Mouse (Mus musculus) brown adipose tissue, adult 24 weeks (tissue): ENCODE data around the gene Mical2. TPM values are rescaled to one million over a fixed set of nuclear protein-coding genes. Genes with fewer than 3 reads are reported as not detected.

Experiments
- H3K27ac ChIP-seq: fragments of 200-500 bp; replicated peaks from 2 replicates; pipeline ENCODE4 v1.5.1; 2012; ENCODE audit warnings: low read depth, mild to moderate bottlenecking, low read length
- H3K4me1 ChIP-seq: fragments of 200-500 bp; 2 replicates; pipeline ENCODE4 v1.6.1; 2012; ENCODE audit warnings: low read length, mixed read lengths; ENCODE audit not compliant: control insufficient read depth, insufficient read depth, insufficient read length
- H3K4me3 ChIP-seq: fragments of 200-500 bp; 2 replicates; pipeline ENCODE4 v1.5.1; 2012; ENCODE audit warnings: low read depth, mild to moderate bottlenecking, low read length, moderate library complexity; ENCODE audit not compliant: insufficient read depth
- polyA plus RNA-seq: library from polyadenylated mRNA; stranded (reverse); fragments of >200 nt; gene quantifications from 2 replicates; pipeline ENCODE4 v1.2.4, GENCODE M21; 2012; ENCODE audit not compliant: missing spikeins, insufficient read depth, insufficient read length

The Mical2 gene
- polyA plus RNA-seq, 1 experiment, result 18.7 TPM

DNA sequence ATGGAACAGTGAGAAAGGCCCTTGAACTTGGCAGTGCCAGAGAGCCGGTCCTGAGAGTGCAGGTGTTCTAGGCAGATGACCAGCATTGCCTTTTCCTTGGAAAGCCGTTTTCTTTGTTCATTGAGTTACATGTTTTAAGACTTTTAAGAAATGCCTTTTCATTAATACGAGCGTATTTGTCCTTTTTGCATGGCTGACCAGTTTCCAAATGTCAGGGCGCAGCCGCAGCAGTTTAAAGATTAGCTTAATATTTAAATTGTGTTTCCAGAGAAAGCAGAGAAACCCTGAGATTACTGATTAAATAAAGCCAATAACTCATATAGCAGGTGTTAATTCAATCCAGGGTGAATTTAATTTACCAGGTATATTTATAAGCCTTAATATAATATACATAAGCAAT is 187.6 kb downstream of the Mical2 start:
- Histone ChIP-seq H3K4me1 (no peaks in the 10 kb centered on the region), H3K4me3 (no peak overlapping the region), H3K27ac (no peak overlapping the region)

DNA sequence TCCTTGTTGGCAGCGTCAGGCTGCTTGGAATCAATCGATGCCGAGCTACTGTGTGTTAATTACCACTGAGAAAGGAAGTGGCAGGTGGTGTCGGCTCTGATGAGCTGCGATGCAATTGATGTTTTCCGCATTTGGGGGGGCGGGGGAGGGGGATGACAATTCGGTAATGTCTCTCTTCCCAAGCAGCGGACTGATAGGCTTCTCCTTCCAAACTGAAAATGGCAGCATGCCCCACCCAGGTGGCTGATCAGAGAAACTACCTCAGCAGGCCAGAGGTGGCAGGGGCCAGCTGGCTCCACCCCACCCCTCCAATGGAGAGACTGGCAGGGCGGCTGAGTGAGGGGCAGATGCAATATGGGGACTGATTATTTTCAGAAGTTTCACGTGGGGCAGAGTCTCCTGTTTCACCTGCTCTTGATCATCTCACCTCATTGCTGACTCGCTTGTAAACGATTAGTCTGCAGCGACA is 190.4 kb downstream of the Mical2 start:
- Histone ChIP-seq H3K4me3 (no peak overlapping the region), H3K4me1 (no peaks in the 10 kb centered on the region)

DNA sequence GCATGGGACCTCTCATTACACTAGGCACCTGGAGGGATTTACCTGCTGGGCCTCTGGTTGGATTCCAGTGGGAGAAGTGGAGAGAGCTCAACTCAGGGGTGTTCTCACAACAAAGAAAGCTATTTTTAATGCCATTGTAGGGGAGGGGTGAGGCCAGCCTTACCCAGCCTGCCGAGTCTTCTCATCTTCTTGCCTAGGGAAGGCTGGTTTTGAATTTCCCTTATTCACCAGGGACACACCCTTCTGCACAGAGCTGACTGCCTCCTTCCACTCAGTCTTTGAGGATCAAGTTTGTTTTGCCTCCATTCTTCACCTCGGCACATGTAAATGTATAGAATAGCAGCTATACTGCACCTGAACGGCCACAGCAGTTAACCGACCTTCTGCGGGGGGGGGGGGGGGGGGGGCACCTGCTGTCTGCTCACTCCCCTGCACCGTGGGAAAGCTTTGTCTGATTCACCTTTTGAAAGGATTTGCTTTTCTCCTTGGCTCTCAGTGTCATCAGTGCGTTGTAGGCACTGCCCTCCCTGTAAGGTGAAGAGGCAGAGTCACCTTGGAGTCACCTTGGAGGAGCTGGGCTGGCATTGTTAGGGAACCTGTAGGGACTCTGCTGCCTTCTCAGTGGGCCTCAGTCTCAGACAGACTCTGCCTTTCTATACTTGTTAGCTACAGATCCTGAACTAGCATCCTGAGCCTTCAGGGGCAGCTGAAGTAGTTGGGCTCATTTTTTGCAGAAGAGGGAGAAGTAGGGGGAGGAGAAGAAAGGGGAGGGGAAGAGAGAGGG is 191.3 kb downstream of the Mical2 start:
- Histone ChIP-seq H3K4me3 (no peak overlapping the region), H3K4me1 (no peaks in the 10 kb centered on the region), H3K27ac (no peak overlapping the region)

More for the DNA sequence above, 190.4 kb downstream of the Mical2 start:
- no peak overlapping the region for H3K27ac ChIP-seq

DNA sequence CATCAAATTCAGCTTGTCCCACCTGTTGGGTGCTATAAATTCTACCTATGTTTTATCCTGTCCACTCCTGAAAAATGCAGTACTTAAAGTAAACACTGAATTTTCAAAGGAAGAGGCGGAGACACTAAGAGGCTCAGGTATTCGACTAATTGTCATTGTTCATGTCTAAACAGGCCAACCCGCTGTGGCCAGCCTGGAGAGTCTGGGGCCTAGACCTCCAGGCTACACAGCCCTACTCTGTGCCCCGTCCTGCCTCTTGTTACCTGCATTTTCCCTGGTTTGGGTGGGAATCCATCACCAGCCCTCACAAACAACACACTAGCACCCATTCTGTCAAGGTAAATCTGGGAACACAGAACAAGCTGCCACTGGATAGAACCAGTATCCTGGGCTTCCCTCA is 191.9 kb downstream of the Mical2 start:
- H3K4me3 ChIP-seq, result no peak overlapping the region
- H3K4me1 ChIP-seq, result no peaks in the 10 kb centered on the region
- H3K27ac ChIP-seq, result no peak overlapping the region

DNA sequence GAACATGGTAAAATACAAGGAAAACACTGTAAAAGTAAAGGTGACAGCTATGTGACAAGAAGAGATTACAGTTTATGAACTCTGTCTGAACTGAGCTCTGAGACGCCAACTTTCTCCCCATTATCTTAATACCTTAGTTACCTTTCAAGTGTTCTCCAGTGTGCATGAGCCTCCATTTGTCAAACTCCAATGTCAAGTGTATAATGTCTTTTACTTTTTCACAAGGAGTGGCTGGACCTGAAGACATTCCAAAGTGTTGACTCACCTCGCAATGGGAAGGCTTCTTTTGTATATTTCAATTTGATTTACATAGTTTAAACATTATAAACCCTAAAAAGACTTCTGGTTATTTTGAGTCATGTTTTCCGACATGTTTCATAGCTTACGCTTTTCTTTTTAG is 197.8 kb downstream of the Mical2 start:
- Histone ChIP-seq H3K4me3 (no peak overlapping the region), H3K27ac (no peak overlapping the region), H3K4me1 (no peaks in the 10 kb centered on the region)

DNA sequence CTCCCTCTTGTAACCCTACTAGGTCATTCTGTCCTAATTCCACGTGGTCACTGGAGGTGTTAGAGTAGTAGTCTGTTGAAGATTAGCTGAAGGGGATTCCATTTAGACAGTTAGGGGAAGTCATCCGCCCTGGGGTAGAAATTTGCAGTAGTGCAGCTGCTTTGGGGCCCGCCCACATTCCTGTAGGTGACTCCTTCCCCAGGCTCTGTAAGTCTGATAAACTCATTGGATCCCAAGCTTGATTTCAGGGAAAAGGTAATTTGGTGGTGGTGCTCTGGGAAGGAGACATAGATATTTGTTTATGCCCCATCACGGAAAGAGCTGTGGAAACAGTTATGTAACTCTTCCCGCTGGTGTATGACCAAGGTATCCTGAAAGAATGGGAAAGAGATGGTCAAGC is 201.2 kb downstream of the Mical2 start:
- Histone ChIP-seq H3K4me3 (0 out of 2 replicates have a peak overlapping the region, but pooled peaks have one; percentile 90), H3K4me1 (no peaks in the 10 kb centered on the region; the same call in none of the 2 replicates), H3K27ac (peak overlapping the region; percentile 22)

DNA sequence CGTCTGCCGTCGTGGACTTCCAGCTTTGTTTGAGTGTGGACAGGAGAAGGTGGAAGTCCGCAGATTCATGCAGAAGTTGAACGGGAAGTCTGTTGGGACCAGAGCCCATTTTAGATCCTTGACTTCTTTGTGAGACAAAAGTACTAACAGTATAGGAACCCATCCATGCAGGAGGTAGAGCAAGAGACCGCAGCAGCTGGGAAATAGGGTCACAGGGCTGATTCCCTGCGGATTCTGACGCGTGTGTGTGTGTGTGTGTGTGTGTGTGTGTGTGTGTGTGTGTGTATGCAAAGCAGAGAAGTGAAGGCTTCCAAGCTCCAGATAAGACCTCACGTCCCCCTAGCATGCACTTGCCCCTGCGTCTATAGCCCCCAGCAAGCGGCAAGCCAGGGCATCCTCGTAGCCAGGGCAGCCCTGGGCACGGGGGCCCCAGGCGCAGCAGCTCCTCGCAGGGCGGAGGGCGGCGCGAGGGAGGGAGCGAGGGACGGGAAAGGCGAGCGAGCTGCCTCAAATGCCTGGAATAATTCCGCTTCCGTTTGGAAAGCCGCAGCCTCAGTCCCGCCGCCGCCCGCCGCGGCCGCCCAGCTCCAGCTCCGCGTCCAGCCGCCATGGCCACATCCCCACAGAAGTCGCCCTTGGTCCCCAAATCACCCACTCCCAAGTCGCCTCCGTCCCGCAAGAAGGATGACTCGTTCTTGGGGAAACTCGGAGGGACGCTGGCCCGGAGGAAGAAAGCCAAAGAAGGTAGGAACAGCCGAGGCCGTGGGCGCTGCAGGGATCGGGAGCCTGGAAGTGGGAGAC is 201.9 kb downstream of the Mical2 start, which contains the start of gene Parva:
Parva (plus strand) TSS at position 149 of the 801 bp plus-strand sequence.
- peak within 1 kb of the TSS; percentile 92 for H3K27ac ChIP-seq
- no peaks in the 10 kb centered on the region; the same call in none of the 2 replicates for H3K4me1 ChIP-seq
- H3K4me3 ChIP-seq, result peak within 1 kb of the TSS; percentile 90

DNA sequence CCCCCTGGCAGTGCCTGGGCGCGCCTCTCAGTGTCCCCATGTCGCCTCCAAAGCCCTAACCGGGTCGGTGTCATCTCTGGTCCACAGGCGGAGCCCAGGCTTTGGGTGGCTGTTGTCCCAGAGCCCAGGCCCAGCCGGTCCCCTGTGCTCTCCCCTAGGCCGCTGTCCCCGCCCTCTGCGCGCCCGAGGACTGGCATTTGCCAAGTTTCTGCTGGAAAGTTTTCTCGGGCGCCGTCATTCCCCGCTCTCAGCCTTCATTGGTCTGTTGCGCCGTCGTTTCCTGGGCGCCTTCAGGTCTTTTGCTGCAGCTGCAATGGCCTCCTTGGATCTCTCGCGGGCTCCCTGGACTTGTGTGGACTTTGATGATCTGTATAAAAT is 202.5 kb downstream of the Mical2 start:
- peak overlapping the region; percentile 92 for H3K27ac ChIP-seq
- H3K4me1 ChIP-seq, result no peaks in the 10 kb centered on the region; the same call in none of the 2 replicates
- peak overlapping the region; percentile 90 for H3K4me3 ChIP-seq

DNA sequence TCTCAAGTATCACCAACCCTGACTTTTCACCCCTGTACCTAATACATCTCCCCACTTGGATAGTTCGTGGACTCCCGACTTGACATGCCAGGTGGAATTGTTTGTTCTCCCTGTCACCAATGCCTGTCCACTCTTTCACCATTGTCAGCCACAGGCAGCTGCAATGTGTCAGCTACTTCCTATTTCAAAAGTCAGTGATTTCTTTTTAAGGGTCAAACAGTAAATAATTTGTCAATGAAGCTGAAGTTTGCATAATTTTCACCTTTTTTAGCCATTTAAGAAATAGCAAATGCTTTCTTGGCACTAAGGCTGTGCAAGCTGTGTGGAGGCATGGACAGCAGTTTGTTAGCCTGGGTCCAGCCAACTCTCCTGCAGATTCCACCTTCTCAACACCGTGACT is 214.2 kb downstream of the Mical2 start:
- Histone ChIP-seq H3K27ac (no peak overlapping the region), H3K4me3 (no peak overlapping the region), H3K4me1 (no peaks in the 10 kb centered on the region)

DNA sequence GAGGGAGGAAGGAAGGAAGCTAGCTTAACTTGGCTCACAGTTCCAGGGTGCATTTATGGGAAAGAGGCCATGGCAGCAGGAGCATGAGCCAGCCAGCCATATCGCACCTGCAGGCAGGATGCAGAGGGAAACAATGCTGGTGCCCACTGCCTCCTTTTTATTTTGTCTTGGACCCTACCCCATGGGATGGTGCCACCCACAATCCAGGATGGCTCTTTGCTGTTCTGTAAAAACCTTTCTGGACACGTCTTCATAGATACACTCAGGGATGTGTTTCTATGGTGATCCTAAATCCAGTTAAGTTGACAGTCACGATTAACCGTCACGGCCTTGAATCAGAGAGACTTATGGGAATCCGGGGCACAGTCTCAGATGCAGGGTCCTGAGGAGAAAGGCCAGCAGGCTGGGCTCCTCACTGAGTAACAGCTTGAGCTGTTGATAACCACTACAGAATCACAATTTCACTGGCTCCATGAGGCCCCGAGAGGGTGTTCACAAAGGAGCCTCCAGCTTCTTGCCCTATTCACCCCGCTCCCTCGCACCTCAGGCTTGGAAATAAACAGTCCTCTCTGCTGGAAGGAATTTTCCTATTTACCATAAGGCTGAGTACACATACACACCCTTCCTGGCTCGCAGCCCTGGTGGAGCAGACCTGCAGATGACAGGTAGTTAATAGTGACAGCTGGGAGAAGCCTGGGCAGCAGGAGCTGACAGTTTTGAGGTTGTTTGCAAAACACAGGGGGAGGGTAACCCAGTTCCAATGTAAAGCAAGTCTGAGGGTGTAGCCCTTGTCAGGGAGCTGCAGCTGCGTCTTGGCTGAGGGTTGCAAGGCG is 218.7 kb downstream of the Mical2 start:
- Histone ChIP-seq H3K27ac (no peak overlapping the region), H3K4me3 (no peak overlapping the region), H3K4me1 (no peaks in the 10 kb centered on the region)

DNA sequence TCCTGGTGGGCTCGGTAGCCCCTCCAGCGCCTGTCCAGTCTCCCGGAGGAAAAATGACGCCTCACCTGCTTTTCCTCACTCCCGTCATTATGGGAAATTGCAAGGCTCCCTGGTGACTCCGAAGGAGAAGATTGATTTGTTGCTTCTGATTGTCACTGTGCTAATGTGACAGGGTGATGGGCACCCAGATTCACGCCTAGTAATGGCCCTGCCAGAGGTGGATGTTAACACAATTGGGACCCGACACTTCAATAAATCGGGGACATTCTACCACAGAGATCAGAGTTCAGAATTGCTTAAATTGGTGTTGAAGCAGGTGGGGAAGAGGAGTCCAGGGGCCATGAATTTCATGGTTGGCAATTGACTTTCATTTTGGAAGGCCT is 219.3 kb downstream of the Mical2 start:
- Histone ChIP-seq H3K4me3 (no peak overlapping the region), H3K4me1 (no peaks in the 10 kb centered on the region), H3K27ac (no peak overlapping the region)

DNA sequence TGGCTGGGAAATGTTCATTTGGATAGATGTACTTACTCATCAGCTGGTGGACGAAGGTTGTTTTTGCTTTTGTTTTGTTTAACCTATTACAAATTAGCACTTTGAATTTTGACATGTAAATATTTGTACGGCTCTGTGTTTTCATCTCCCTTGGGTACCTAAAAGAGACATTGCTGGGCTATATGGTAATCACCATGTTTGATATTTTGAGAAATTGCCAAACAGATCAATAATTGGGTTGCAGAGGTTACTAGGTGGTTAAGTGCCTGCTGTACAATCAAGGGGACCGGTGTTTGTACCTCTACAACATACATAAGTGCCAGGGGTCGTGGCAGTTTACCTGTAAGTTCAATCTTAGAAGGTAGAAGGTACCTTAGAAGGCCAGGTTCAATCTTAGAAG is 220.8 kb downstream of the Mical2 start:
- no peak overlapping the region for H3K4me3 ChIP-seq
- H3K4me1 ChIP-seq, result peaks cover 2% of the 10 kb centered on the region; the same call in 1 of the 2 replicates
- no peak overlapping the region for H3K27ac ChIP-seq

DNA sequence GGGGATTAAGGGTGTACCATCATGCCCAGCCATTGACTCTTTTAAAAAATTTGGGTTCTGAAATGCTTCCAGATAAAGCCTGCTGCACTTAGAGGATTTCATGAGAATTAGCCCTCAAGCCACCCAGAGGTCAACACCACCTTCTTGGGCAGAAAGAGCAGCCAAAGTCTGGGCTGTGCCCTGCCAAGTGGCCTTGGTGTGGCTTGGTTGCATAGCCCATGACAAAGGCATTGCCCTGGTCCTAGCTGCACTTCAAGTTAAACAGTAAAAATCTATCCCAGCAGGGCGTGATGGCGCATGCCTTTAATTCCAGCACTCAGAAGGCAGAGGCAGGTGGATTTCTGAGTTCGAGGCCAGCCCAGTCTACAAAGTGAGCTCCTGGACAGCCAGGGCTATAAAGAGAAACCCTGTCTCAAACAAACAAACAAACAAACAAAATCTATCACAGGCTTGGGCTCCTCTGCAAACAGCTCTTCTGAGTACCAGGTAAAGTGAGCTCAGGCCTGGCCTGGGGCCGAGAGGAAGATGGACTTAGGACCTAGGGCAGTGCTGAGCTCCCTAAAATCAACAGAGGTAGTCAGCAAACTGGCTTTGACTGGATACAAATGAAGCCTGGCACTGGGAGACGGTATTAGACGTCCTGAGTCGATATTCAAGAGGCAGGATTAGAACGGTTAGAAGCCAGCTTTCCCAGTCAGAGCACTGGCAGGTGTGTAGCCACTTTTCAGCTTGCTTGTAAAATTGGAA is 224.5 kb downstream of the Mical2 start:
- Histone ChIP-seq H3K4me1 (peaks cover 10% of the 10 kb centered on the region), H3K27ac (no peak overlapping the region), H3K4me3 (no peak overlapping the region)

DNA sequence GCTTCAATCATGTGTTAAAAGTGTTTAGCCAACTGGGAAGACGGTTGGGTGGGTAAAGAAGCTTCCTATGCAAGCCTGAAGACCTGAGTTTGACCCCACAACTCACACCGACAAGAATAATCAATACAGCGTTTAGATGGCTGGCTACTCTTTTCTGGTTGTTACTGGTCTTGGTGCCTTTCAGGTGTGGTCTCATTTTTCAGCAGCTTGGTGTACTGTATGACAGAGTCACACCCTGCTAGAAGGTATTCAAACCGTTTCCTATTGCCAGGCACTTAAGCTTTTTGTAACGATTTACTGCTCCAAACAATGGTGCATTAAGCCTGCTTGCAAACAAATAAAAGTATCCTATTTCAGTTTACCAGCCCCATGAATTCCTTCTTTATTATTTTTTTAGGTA is 226.8 kb downstream of the Mical2 start:
- Histone ChIP-seq H3K4me3 (no peak overlapping the region), H3K4me1 (peaks cover 20% of the 10 kb centered on the region), H3K27ac (no peak overlapping the region)
